Mouse (Mus musculus): Measurements from ENCODE around the gene Trp53bp1.

Gene Trp53bp1

GRCm38 (mm10) chr2:121249758-121250157 lies 21.4 kb downstream of the Trp53bp1 start:
- DNase-seq (ENCODE audit: low read depth, low spot score), result no peak

- no peak for DNase-seq (ENCODE audit: low read depth, low spot score)
Observed at GRCm38 (mm10) chr2:121244099-121244498, 27.1 kb downstream of the Trp53bp1 start.

GRCm38 (mm10) chr2:121239426-121239825 lies 31.8 kb downstream of the Trp53bp1 start:
- DNase-seq (ENCODE audit: low read depth, low spot score), result no peak

- DNase-seq (ENCODE audit: low read depth, low spot score), result no peak
Observed at GRCm38 (mm10) chr2:121235460-121236072, 35.6 kb downstream of the Trp53bp1 start.

GRCm38 (mm10) chr2:121228135-121228534 lies 43.1 kb downstream of the Trp53bp1 start:
- DNase-seq (ENCODE audit: low read depth, low spot score), result no peak

GRCm38 (mm10) chr2:121223010-121223409 lies 48.2 kb downstream of the Trp53bp1 start:
- DNase-seq (ENCODE audit: low read depth, low spot score), result peak; percentile 37

- peak; percentile 13 for DNase-seq (ENCODE audit: low read depth, low spot score)
Observed at GRCm38 (mm10) chr2:121219994-121220393, 51.2 kb downstream of the Trp53bp1 start.

- DNase-seq (ENCODE audit: low read depth, low spot score), result no peak
Observed at GRCm38 (mm10) chr2:121219177-121219576, 52.0 kb downstream of the Trp53bp1 start.

GRCm38 (mm10) chr2:121214491-121214890 lies 56.7 kb downstream of the Trp53bp1 start:
- DNase-seq (ENCODE audit: low read depth, low spot score), result no peak

GRCm38 (mm10) chr2:121206541-121206940 lies 64.7 kb downstream of the Trp53bp1 start:
- no peak for DNase-seq (ENCODE audit: low read depth, low spot score)

- DNase-seq (ENCODE audit: low read depth, low spot score), result no peak
Observed at GRCm38 (mm10) chr2:121204276-121204675, 66.9 kb downstream of the Trp53bp1 start.

GRCm38 (mm10) chr2:121195466-121195865 lies 75.7 kb downstream of the Trp53bp1 start:
- DNase-seq (ENCODE audit: low read depth, low spot score), result no peak

- no peak for DNase-seq (ENCODE audit: low read depth, low spot score)
Observed at GRCm38 (mm10) chr2:121188530-121188929, 82.7 kb downstream of the Trp53bp1 start.

- no peak for DNase-seq (ENCODE audit: low read depth, low spot score)
Observed at GRCm38 (mm10) chr2:121184142-121184541, 87.1 kb downstream of the Trp53bp1 start.

- DNase-seq (ENCODE audit: low read depth, low spot score), result no peak
Observed at GRCm38 (mm10) chr2:121183431-121183830, 87.8 kb downstream of the Trp53bp1 start.

- DNase-seq (ENCODE audit: low read depth, low spot score), result peak; percentile 40
Observed at GRCm38 (mm10) chr2:121178828-121179479, 92.3 kb downstream of the Trp53bp1 start.

GRCm38 (mm10) chr2:121170980-121171742 lies 100.0 kb downstream of the Trp53bp1 start, which contains the start of gene Zscan29:
Gene Zscan29 (minus strand): TSS chr2:121171125.
- peak; percentile 93 for DNase-seq (ENCODE audit: low read depth, low spot score)

GRCm38 (mm10) chr2:121170481-121170971 lies 100.7 kb downstream of the Trp53bp1 start, which contains the start of gene Tubgcp4:
Gene Tubgcp4 (plus strand): TSS chr2:121170654.
- peak; percentile 81 for DNase-seq (ENCODE audit: low read depth, low spot score)

GRCm38 (mm10) chr2:121169902-121170301 lies 101.3 kb downstream of the Trp53bp1 start:
- peak; percentile 3 for DNase-seq (ENCODE audit: low read depth, low spot score)

GRCm38 (mm10) chr2:121169173-121169572 lies 102.0 kb downstream of the Trp53bp1 start:
- DNase-seq (ENCODE audit: low read depth, low spot score), result no peak

- peak; percentile 63 for DNase-seq (ENCODE audit: low read depth, low spot score)
Observed at GRCm38 (mm10) chr2:121153100-121153499, 118.1 kb downstream of the Trp53bp1 start.

GRCm38 (mm10) chr2:121149679-121150078 lies 121.5 kb downstream of the Trp53bp1 start:
- no peak for DNase-seq (ENCODE audit: low read depth, low spot score)
